Mouse (Mus musculus) spleen, postnatal 36 days (tissue): Measurements from ENCODE around the gene Hrasls5.

Experiments
- DNase-seq, 2 experiments: peaks; one replicate each; pipeline ENCODE4 v3.0.0; 2022; ENCODE audit warnings: low spot score in 2 of 2, mixed read lengths in 1 of 2

Hrasls5 gene

DNA sequence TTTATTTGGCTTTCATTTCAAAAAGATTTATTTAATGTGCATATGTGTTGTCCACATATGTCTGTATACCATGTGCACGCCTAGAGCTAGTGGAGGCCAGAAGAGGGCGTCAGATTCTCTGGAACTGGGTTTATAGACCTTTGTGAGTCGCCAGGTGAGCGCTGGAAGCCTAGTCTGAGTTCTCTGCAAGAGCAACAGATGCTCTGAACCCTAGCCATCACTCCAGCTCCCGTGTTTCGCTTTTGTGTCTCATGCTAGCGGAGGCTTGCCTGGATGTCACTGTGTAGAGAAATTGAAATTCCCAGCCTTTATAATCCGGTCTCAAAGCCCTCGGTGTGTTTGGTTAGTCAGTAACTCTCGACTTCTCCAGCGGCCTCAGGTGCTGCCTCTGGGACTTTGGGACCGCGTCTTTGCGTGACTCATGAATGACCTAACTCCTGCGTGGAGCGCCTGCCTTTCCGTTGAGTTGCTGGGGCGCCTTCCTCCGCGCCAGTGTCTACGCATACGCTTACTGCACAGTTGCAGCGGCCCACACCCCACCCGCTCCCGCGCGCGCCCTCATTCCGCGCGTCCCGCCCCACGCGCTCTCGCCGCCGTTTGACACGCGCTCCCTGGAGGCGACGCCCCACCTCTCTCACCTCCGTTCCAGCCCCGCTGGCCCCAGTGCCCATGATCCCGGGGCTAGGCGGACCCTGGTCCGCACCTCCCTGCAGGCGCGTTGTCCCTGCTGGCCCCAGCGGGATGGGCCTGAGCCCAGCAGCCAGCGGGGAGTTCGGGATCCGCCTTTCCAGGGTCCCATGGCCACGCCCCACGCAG, at the start of gene Hrasls5:
Hrasls5 (plus strand) TSS at position 600 of the 816 bp plus-strand sequence.
- no peak for DNase-seq

- no peak for DNase-seq
These were observed 49.7 kb upstream of the Hrasls5 start for GRCm38 (mm10) chr19:7562601-7563129.

DNA sequence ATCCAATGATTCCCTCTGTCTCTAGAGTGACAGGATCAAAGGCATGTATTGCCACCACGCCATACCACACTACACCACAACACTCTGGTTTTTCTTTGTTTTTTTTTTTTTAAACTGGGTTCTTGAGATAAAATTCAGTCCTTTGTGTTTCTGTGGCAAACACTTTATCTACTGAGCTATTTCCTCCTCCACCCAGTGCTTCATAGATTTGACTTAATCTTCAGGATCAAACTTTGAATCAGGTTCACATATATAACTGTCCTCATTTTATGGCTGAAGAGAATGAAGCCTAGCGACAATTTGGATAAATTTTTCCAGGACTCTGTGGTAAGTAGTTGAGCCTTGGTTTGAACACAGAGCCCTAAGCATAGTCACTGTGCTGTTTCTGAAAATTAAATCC, 48.7 kb upstream of the Hrasls5 start:
- no peak for DNase-seq

DNA sequence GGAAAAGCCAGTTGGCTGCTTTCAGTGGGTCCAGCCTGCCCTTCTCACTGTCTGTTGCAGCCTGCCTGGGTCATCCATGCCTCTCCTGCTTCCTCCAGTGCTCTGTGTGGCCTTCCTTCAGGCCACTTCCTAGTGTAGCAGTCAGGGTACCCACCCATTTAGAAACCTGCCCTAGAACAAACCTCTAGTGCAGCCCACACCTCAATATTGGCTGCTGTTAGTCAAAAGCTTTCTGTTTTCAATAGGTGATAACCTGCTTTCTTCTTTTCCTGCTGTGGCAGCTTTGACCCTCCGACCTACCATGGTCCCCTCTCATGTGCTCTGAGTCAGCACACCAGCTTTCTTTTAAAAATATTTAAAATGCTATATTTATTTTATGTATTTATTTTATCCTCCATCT, 47.9 kb upstream of the Hrasls5 start:
- no peak for DNase-seq

GRCm38 (mm10) chr19:7566826-7567225, 45.5 kb upstream of the Hrasls5 start:
- no peak for DNase-seq

- DNase-seq, result no peak
These were observed 44.0 kb upstream of the Hrasls5 start for GRCm38 (mm10) chr19:7568364-7568763.

GRCm38 (mm10) chr19:7569650-7570049, 42.7 kb upstream of the Hrasls5 start:
- no peak for DNase-seq

DNA sequence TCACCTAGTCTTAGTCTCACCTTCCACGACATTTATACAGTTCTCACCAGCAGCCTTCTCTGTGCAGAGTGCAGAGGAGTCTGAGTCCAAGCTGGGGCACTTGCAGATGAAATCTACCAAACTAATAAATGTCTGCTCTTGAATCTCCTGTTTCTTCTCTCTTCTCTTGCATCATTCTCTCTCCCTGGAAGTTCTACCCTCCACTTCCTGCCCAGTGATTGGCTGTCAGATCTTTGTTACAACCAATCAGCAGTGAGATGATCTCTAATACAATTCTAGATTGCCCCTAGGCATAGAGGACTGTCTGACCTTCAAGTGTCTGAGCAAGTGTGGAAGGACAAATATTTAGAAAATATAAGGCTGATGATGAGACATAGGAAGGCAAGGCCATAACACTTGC, 36.2 kb upstream of the Hrasls5 start:
- DNase-seq, result no peak

- no peak for DNase-seq
These were observed 34.6 kb upstream of the Hrasls5 start for GRCm38 (mm10) chr19:7577710-7578109.

DNA sequence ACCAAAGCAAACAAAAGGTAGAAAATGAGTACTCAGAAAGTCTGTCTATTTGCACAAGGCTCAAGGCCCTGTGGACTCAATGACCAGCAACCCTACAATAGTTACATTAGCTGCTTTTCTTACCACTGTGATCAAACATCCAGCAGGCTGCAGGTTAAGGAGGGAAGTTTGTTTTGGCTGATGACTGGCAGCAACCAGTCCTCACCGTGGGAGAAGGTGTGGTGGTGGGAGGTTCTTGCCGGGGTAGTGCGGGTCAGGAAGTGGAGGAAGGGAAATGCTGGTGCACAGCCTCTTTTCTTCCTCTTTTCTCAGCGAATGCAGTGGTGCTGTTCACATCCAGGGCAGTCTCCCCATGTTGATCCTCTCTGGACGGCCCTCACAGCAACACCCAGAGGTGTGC, 31.3 kb upstream of the Hrasls5 start:
- no peak for DNase-seq

- DNase-seq, result no peak
These were observed 29.2 kb upstream of the Hrasls5 start for GRCm38 (mm10) chr19:7583101-7583500.

- DNase-seq, result no peak
These were observed 28.7 kb upstream of the Hrasls5 start for GRCm38 (mm10) chr19:7583599-7583998.

- DNase-seq, result no peak
These were observed 27.1 kb upstream of the Hrasls5 start for GRCm38 (mm10) chr19:7585279-7585678.

DNA sequence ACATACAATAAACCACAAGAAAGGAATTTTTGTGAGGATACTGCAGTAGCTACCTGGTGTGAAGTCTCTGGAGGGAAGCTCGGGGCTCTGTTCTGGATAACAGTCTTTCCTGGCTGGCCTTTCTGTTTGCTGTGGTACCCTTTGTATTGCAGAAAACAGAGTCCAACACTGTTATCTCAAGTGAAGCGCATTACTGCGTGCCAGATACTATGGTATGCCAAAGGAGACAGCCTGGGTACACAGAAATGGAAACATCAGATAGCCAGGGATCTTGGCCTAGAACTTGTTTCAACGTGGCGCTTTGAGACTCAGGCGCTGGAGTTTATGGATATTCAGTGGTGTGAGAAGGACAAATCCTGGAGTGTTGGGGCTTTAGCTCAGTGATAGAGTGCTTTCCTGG, 26.6 kb upstream of the Hrasls5 start:
- DNase-seq, result no peak

DNA sequence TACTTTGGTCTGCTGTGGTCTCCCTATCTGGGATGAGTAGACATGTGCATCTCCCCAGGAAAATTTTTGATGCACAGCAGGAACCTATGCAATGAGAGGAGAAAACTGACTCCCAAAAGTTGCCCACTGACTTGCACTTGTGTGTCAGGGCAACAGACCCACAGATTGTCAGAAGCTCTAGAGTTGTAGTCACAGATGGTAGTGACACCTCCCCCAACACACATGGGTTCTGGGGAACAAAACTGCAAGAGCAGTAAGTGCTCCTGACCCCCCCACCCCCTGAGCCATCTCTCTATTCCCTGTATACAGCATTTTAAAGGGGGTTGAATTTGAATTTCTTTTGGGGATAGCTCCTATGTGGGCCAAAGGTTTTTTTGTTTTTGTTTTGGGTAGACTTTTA, 21.5 kb upstream of the Hrasls5 start:
- no peak for DNase-seq

GRCm38 (mm10) chr19:7592018-7592417, 20.3 kb upstream of the Hrasls5 start:
- DNase-seq, result no peak

GRCm38 (mm10) chr19:7595534-7595933, 16.8 kb upstream of the Hrasls5 start:
- DNase-seq, result no peak

- DNase-seq, result no peak
These were observed 13.9 kb upstream of the Hrasls5 start for GRCm38 (mm10) chr19:7598481-7598880.

- no peak for DNase-seq
These were observed 10.8 kb upstream of the Hrasls5 start for GRCm38 (mm10) chr19:7601551-7601950.

DNA sequence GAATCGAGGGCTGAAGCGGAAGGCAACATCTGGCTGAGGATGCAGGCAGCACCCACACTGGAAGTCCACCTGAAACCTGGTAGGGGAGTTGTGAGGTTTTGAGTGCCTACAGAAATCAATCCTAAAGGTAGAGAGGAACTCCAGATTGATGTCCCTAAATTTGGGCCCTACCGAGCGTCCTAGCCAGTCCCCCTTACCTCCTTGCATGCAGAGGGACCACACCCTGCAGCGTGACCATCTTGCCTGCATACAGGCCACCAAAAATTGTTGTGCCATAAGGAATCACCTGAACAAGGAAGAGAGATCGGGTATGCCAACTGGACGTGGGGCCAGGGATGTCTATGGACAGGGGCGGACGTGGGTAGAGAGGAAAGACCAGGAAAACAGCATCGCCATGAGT, 8.2 kb upstream of the Hrasls5 start:
- no peak for DNase-seq

DNA sequence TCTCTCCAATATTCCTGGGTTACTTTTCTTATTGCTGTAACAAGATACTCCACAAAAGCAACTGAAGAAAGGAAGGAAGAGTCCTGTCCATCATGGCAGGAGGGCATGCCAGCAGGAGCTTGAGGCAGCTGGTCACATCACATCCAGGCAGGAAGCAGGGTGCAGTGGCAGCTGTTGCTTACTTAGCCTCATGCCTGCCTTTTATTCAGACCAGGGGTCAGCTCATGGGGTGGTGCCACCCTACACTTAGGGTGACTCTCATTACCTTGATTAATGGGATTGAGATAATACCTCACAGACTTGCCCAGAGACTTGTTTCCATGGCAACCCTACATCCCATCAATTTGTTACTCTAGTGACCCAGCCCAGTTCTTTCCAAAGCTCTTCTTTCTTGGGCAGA, 7.3 kb upstream of the Hrasls5 start:
- DNase-seq, result no peak

- no peak for DNase-seq
These were observed 6.2 kb upstream of the Hrasls5 start for GRCm38 (mm10) chr19:7605930-7606783.
